Mouse (Mus musculus) heart, embryonic 14.5 days (tissue): ENCODE measurements around the gene Myh3. TPM values are rescaled to one million over a fixed set of nuclear protein-coding genes. Genes with fewer than 3 reads are reported as not detected.

ENCODE experiments used
- ATAC-seq: fragments of 200-750 bp; cut with Nextera tagmentation; 2 replicates; pipeline ENCODE4 v1.8.0; 2017; ENCODE audit warnings: low read depth, moderate TSS enrichment; ENCODE audit not compliant: insufficient number of reproducible peaks, insufficient read depth, low FRiP score
- H3K27ac ChIP-seq, 2 experiments: fragments of 200-500 bp in 1 of 2; fragments of 300-500 bp in 1 of 2; sonication (generic) in 1 of 2; replicated peaks in 1 of 2; 2 replicates each; pipeline ENCODE4 v1.5.1; 2012 to 2014; ENCODE audit warnings: low read depth in 2 of 2, low read length in 2 of 2, control low read depth in 1 of 2, mild to moderate bottlenecking in 1 of 2, mixed read lengths in 1 of 2; ENCODE audit not compliant: control insufficient read depth in 1 of 2, insufficient read depth in 1 of 2
- H3K27me3 ChIP-seq: fragments of 300-500 bp; sonication (generic); 2 replicates; pipeline ENCODE4 v1.6.1; 2014; ENCODE audit warnings: mild to moderate bottlenecking, low read length, control low read depth; ENCODE audit not compliant: control insufficient read depth, insufficient read depth
- H3K36me3 ChIP-seq: fragments of 300-500 bp; sonication (generic); 2 replicates; pipeline ENCODE4 v1.6.1; 2014; ENCODE audit warnings: mild to moderate bottlenecking, control low read depth, low read length, mixed read lengths; ENCODE audit not compliant: control insufficient read depth, insufficient read depth
- H3K4me1 ChIP-seq, 2 experiments: fragments of 200-500 bp in 1 of 2; fragments of 300-500 bp in 1 of 2; sonication (generic) in 1 of 2; 2 replicates each; pipeline ENCODE4 v1.6.1; 2012 to 2014; ENCODE audit warnings: low read length in 2 of 2, control low read depth in 1 of 2, mixed read lengths in 1 of 2; ENCODE audit not compliant: control insufficient read depth in 2 of 2, insufficient read depth in 2 of 2
- H3K4me2 ChIP-seq: fragments of 300-500 bp; sonication (generic); 2 replicates; pipeline ENCODE4 v1.6.1; 2014; ENCODE audit warnings: mild to moderate bottlenecking, low read length
- H3K4me3 ChIP-seq, 2 experiments: fragments of 200-500 bp in 1 of 2; fragments of 300-500 bp in 1 of 2; sonication (generic) in 1 of 2; 2 replicates each; pipeline ENCODE4 v1.5.1; 2012 to 2014; ENCODE audit warnings: low read length in 2 of 2, mild to moderate bottlenecking in 2 of 2, control low read depth in 1 of 2, low read depth in 1 of 2, moderate library complexity in 1 of 2; ENCODE audit not compliant: control insufficient read depth in 1 of 2, insufficient read depth in 1 of 2
- H3K9ac ChIP-seq: fragments of 300-500 bp; sonication (generic); 2 replicates; pipeline ENCODE4 v1.6.1; 2014; ENCODE audit warnings: mild to moderate bottlenecking, low read length
- H3K9me3 ChIP-seq: fragments of 300-500 bp; sonication (generic); 2 replicates; pipeline ENCODE4 v1.6.1; 2016; ENCODE audit warnings: low read length, control low read depth; ENCODE audit not compliant: control insufficient read depth
- WGBS: fragments of 180-500 bp; shearing (Covaris S2); extraction: QIAGEN DNeasy Blood & Tissue Kit; methylation state at CpG from one replicate; pipeline ENCODE4 v1.1.7; 2014; 5-methylcytosine and 5-hydroxymethylcytosine counted together
- polyA plus RNA-seq: library from polyadenylated mRNA; unstranded; fragments of >200 nt; fragmentation: Nextera tagmentation; extraction: Ambion mirVana; gene quantifications from 2 replicates; pipeline ENCODE4 v1.2.1, GENCODE M21; 2014

Myh3 gene
- polyA plus RNA-seq, 1 experiment from 2014 or later, result 0.57 TPM

- peaks cover 0 to 7% of the 10 kb centered on the region in 2 experiments; a peak in 2 of 4 replicates for H3K4me1 ChIP-seq
- H3K4me3 ChIP-seq, result peak within 1 kb of the TSS; percentile 92 to 98
- H3K27me3 ChIP-seq, result no peaks in the 10 kb centered on the region
- peak; percentile 88 for ATAC-seq
- H3K36me3 ChIP-seq, result peaks cover 41% of the 10 kb centered on the region
- H3K9me3 ChIP-seq, result no peaks in the 10 kb centered on the region
- peak within 1 kb of the TSS; percentile 77 to 81 for H3K27ac ChIP-seq
- under 1% methylated on average over 50 of the region's 50 CpGs for WGBS
- peak within 1 kb of the TSS; percentile 92 for H3K9ac ChIP-seq
- H3K4me2 ChIP-seq, result peak within 1 kb of the TSS; percentile 72
These were observed 25.7 kb upstream of the Myh3 start, which contains the start of the genes Adprm and Sco1 for GRCm38 (mm10) chr11:67052321-67052952. Adprm (minus strand) TSS chr11:67052594. Sco1 (plus strand) TSS chr11:67052670.

- Histone ChIP-seq H3K27ac (no peak overlapping the region), H3K4me3 (no peak overlapping the region), H3K4me2 (no peak overlapping the region), H3K9me3 (no peaks in the 10 kb centered on the region), H3K27me3 (no peaks in the 10 kb centered on the region), H3K4me1 (peaks cover 0 to 7% of the 10 kb centered on the region in 2 experiments; a peak in 2 of 4 replicates), H3K9ac (no peak overlapping the region), H3K36me3 (peaks cover 64% of the 10 kb centered on the region)
- 91% methylated on average over 8 of the region's 8 CpGs for whole genome bisulfite sequencing
- ATAC-seq, result no peak
These were observed 23.2 kb upstream of the Myh3 start for GRCm38 (mm10) chr11:67054754-67055365.

GRCm38 (mm10) chr11:67061311-67061710, 16.8 kb upstream of the Myh3 start:
- Histone ChIP-seq H3K27ac (no peak overlapping the region), H3K27me3 (no peaks in the 10 kb centered on the region), H3K4me1 (no peaks in the 10 kb centered on the region), H3K36me3 (peaks cover 96% of the 10 kb centered on the region), H3K9ac (no peak overlapping the region), H3K9me3 (no peaks in the 10 kb centered on the region), H3K4me2 (no peak overlapping the region), H3K4me3 (no peak overlapping the region)
- ATAC-seq, result no peak
- 94% methylated on average over 2 of the region's 2 CpGs for WGBS

- 72% methylated on average over 3 of the region's 3 CpGs for WGBS
- no peak for ATAC-seq
These were observed 15.4 kb upstream of the Myh3 start for GRCm38 (mm10) chr11:67062726-67063125.

GRCm38 (mm10) chr11:67067741-67068140, 10.4 kb upstream of the Myh3 start:
- H3K27ac ChIP-seq, result no peak overlapping the region
- H3K9ac ChIP-seq, result no peak overlapping the region
- ATAC-seq, result no peak
- H3K4me1 ChIP-seq, result peaks cover 0 to 6% of the 10 kb centered on the region in 2 experiments; a peak in 1 of 4 replicates
- H3K27me3 ChIP-seq, result no peaks in the 10 kb centered on the region
- H3K4me2 ChIP-seq, result no peak overlapping the region
- no peak overlapping the region for H3K4me3 ChIP-seq
- peaks cover 47% of the 10 kb centered on the region for H3K36me3 ChIP-seq
- H3K9me3 ChIP-seq, result no peaks in the 10 kb centered on the region
- WGBS, result 87% methylated on average over 3 of the region's 3 CpGs

More at GRCm38 (mm10) chr11:67062726-67063125, 15.4 kb upstream of the Myh3 start:
- Histone ChIP-seq H3K27ac (no peak overlapping the region), H3K36me3 (peaks cover 91% of the 10 kb centered on the region), H3K27me3 (no peaks in the 10 kb centered on the region), H3K9me3 (no peaks in the 10 kb centered on the region), H3K4me2 (no peak overlapping the region), H3K9ac (no peak overlapping the region), H3K4me3 (no peak overlapping the region), H3K4me1 (no peaks in the 10 kb centered on the region)

GRCm38 (mm10) chr11:67072615-67073130, 5.4 kb upstream of the Myh3 start:
- WGBS, result 39% methylated on average over 15 of the region's 15 CpGs
- no peak for ATAC-seq
- Histone ChIP-seq H3K4me3 (no peak overlapping the region), H3K9ac (no peak overlapping the region), H3K4me2 (no peak overlapping the region), H3K36me3 (peaks cover 3% of the 10 kb centered on the region; the same call in 1 of the 2 replicates), H3K27me3 (no peaks in the 10 kb centered on the region), H3K9me3 (no peaks in the 10 kb centered on the region), H3K4me1 (peaks cover 0 to 9% of the 10 kb centered on the region in 2 experiments; a peak in 1 of 4 replicates), H3K27ac (no peak overlapping the region)

- Histone ChIP-seq H3K4me2 (no peak overlapping the region), H3K4me1 (peaks cover 0 to 7% of the 10 kb centered on the region in 2 experiments; a peak in 1 of 4 replicates), H3K4me3 (no peak overlapping the region), H3K27ac (no peak overlapping the region), H3K36me3 (no peaks in the 10 kb centered on the region), H3K9me3 (no peaks in the 10 kb centered on the region), H3K9ac (no peak overlapping the region), H3K27me3 (no peaks in the 10 kb centered on the region)
- ATAC-seq, result no peak
- WGBS, result 41% methylated on average over 3 of the region's 3 CpGs
These were observed 3.1 kb upstream of the Myh3 start for GRCm38 (mm10) chr11:67075036-67075435.
